Comparison of ENCODE assay signal across 8 mouse cellular contexts in genomic region chr9:21798345-21799009, GRCm38 (mm10). TPM values are rescaled to one million over a fixed set of nuclear protein-coding genes. Genes with fewer than 3 reads are reported as not detected.
DNase-seq lines count a peak whose midpoint lies in the region; ATAC-seq lines count a peak whose summit lies in the region.

Kank2 (minus strand) TSS chr9:21798744.

- peak; percentile 72 for DNase-seq in MN1 (ENCODE audit: low spot score)
- peak; percentile 76 for DNase-seq in cerebellum, adult 8-10 months
- peak; percentile 82 for DNase-seq in forelimb bud, embryonic 11.5 days (ENCODE audit: low read depth, low spot score)
- DNase-seq in layer of hippocampus, postnatal 14 days (ENCODE audit: low spot score in 2 of 2), result peak; percentile 62 to 72
- DNase-seq in lung, postnatal 14 days, result peak; percentile 94
- peak; percentile 28 for DNase-seq in retina, adult 2 months (ENCODE audit: low read depth, low spot score)
- DNase-seq in urinary bladder, adult 18-20 months (ENCODE audit: low spot score in 2 of 2), result peak; percentile 82 to 96

- ATAC-seq in hematopoietic stem cell, adult 5-6 weeks (replicated peaks in 1 of 2; ENCODE audit: insufficient read depth in 1 of 2, low FRiP score in 2 of 2, low TSS enrichment in 1 of 2, low read depth in 1 of 2, poor library complexity in 2 of 2, severe bottlenecking in 2 of 2), result peak; percentile 73 to 76

RNA-seq across cellular contexts. Expression of gene Kank2, which starts in this region (rescaled TPM):
- total RNA-seq in hematopoietic stem cell, adult 5-6 weeks (2017), result 3.9 and 4.3 TPM in 2 replicates
- total RNA-seq in layer of hippocampus, postnatal 14 days (2021), result 1 to 10 TPM; 7.1 to 7.8 TPM

Comparison
In these comparisons a context has a peak if more than half of its experiments do, and no peak if none do; other contexts are left out.
1. Peak in every context shown above with its lines: DNase-seq and ATAC-seq.
2. DNase-seq: peak in every context shown above with its lines; median percentile 94 in lung, postnatal 14 days; 89 in urinary bladder, adult 18-20 months; 82 in forelimb bud, embryonic 11.5 days; 76 in cerebellum, adult 8-10 months; 72 in MN1; 67 in layer of hippocampus, postnatal 14 days; 28 in retina, adult 2 months.